Mouse (Mus musculus): ENCODE data around the gene Gstcd. TPM values are rescaled to one million over a fixed set of nuclear protein-coding genes. Genes with fewer than 3 reads are reported as not detected.
A peak's percentile ranks its signal among the peaks of the same experiment; 100 is the strongest.

Gstcd gene
- polyA plus RNA-seq, 1 experiment: 2.2 TPM

GRCm38 (mm10) chr3:132950529-132950880 lies 141.3 kb downstream of the Gstcd start:
- 18% methylated on average over 7 of the region's 7 CpGs for WGBS
- H3K27ac ChIP-seq (ENCODE audit: insufficient read depth, low read depth, low read length): no peak overlapping the region

GRCm38 (mm10) chr3:132949791-132950528 lies 141.9 kb downstream of the Gstcd start, which contains the start of gene Npnt:
Gene Npnt, minus strand, starts transcription at chr3:132950291.
- Histone ChIP-seq H3K27ac (ENCODE audit: insufficient read depth, low read depth, low read length) (no peak within 1 kb of the TSS), H3K4me1 (ENCODE audit: control insufficient read depth, insufficient read depth, insufficient read length, low read length) (peaks cover 6% of the 10 kb centered on the region), H3K36me3 (ENCODE audit: control insufficient read depth, insufficient read depth, low read length) (no peaks in the 10 kb centered on the region), H3K4me3 (ENCODE audit: low read depth, low read length) (peak within 1 kb of the TSS; percentile 58), H3K27me3 (ENCODE audit: control insufficient read depth, insufficient read depth, low read length) (peaks cover 17% of the 10 kb centered on the region; the same call in 1 of the 2 replicates)
- under 1% methylated on average over 78 of the region's 82 CpGs for WGBS
- no peak for TF ChIP-seq CTCF (IDR thresholded peaks at IDR 0.05; ENCODE audit: extremely low read depth, insufficient read length, insufficient replicate concordance, low read depth, low read length)
- no peak for TF ChIP-seq POLR2A (IDR thresholded peaks at IDR 0.05; ENCODE audit: low read depth, low read length)

More at GRCm38 (mm10) chr3:132950529-132950880, 141.3 kb downstream of the Gstcd start:
- H3K27me3 ChIP-seq (ENCODE audit: control insufficient read depth, insufficient read depth, low read length): peaks cover 17% of the 10 kb centered on the region; the same call in 1 of the 2 replicates
- H3K36me3 ChIP-seq (ENCODE audit: control insufficient read depth, insufficient read depth, low read length): no peaks in the 10 kb centered on the region
- peak overlapping the region; percentile 58 for H3K4me3 ChIP-seq (ENCODE audit: low read depth, low read length)
- H3K4me1 ChIP-seq (ENCODE audit: control insufficient read depth, insufficient read depth, insufficient read length, low read length): peaks cover 6% of the 10 kb centered on the region
- no peak for TF ChIP-seq POLR2A (IDR thresholded peaks at IDR 0.05; ENCODE audit: low read depth, low read length)
- TF ChIP-seq CTCF (IDR thresholded peaks at IDR 0.05; ENCODE audit: extremely low read depth, insufficient read length, insufficient replicate concordance, low read depth, low read length): no peak

GRCm38 (mm10) chr3:132949380-132949790 lies 142.4 kb downstream of the Gstcd start:
- Histone ChIP-seq H3K27me3 (ENCODE audit: control insufficient read depth, insufficient read depth, low read length) (peaks cover 17% of the 10 kb centered on the region; the same call in 1 of the 2 replicates), H3K4me1 (ENCODE audit: control insufficient read depth, insufficient read depth, insufficient read length, low read length) (peaks cover 6% of the 10 kb centered on the region), H3K4me3 (ENCODE audit: low read depth, low read length) (peak overlapping the region; percentile 58), H3K27ac (ENCODE audit: insufficient read depth, low read depth, low read length) (no peak overlapping the region), H3K36me3 (ENCODE audit: control insufficient read depth, insufficient read depth, low read length) (no peaks in the 10 kb centered on the region)
- WGBS: under 1% methylated on average over 26 of the region's 26 CpGs
- TF ChIP-seq POLR2A (IDR thresholded peaks at IDR 0.05; ENCODE audit: low read depth, low read length) (no peak), CTCF (IDR thresholded peaks at IDR 0.05; ENCODE audit: extremely low read depth, insufficient read length, insufficient replicate concordance, low read depth, low read length) (no peak)

GRCm38 (mm10) chr3:132948298-132948795 lies 143.5 kb downstream of the Gstcd start:
- TF ChIP-seq POLR2A (IDR thresholded peaks at IDR 0.05; ENCODE audit: low read depth, low read length): no peak
- TF ChIP-seq CTCF (IDR thresholded peaks at IDR 0.05; ENCODE audit: extremely low read depth, insufficient read length, insufficient replicate concordance, low read depth, low read length): no peak
- H3K36me3 ChIP-seq (ENCODE audit: control insufficient read depth, insufficient read depth, low read length): no peaks in the 10 kb centered on the region
- peaks cover 6% of the 10 kb centered on the region for H3K4me1 ChIP-seq (ENCODE audit: control insufficient read depth, insufficient read depth, insufficient read length, low read length)
- H3K27me3 ChIP-seq (ENCODE audit: control insufficient read depth, insufficient read depth, low read length): peaks cover 17% of the 10 kb centered on the region; the same call in 1 of the 2 replicates
- H3K4me3 ChIP-seq (ENCODE audit: low read depth, low read length): no peak overlapping the region
- WGBS: 57% methylated on average over 7 of the region's 7 CpGs
- no peak overlapping the region for H3K27ac ChIP-seq (ENCODE audit: insufficient read depth, low read depth, low read length)

GRCm38 (mm10) chr3:132946086-132946485 lies 145.7 kb downstream of the Gstcd start:
- 67% methylated on average over 5 of the region's 5 CpGs for WGBS
- Histone ChIP-seq H3K4me1 (ENCODE audit: control insufficient read depth, insufficient read depth, insufficient read length, low read length) (peaks cover 6% of the 10 kb centered on the region), H3K27ac (ENCODE audit: insufficient read depth, low read depth, low read length) (no peak overlapping the region), H3K4me3 (ENCODE audit: low read depth, low read length) (no peak overlapping the region), H3K36me3 (ENCODE audit: control insufficient read depth, insufficient read depth, low read length) (no peaks in the 10 kb centered on the region), H3K27me3 (ENCODE audit: control insufficient read depth, insufficient read depth, low read length) (peaks cover 17% of the 10 kb centered on the region; the same call in 1 of the 2 replicates)
- TF ChIP-seq CTCF (IDR thresholded peaks at IDR 0.05; ENCODE audit: extremely low read depth, insufficient read length, insufficient replicate concordance, low read depth, low read length) (no peak), POLR2A (IDR thresholded peaks at IDR 0.05; ENCODE audit: low read depth, low read length) (no peak)

GRCm38 (mm10) chr3:132945669-132946068 lies 146.2 kb downstream of the Gstcd start:
- 42% methylated on average over 7 of the region's 7 CpGs for WGBS

GRCm38 (mm10) chr3:132944609-132945008 lies 147.2 kb downstream of the Gstcd start:
- H3K36me3 ChIP-seq (ENCODE audit: control insufficient read depth, insufficient read depth, low read length): no peaks in the 10 kb centered on the region
- WGBS: 85% methylated on average over 3 of the region's 3 CpGs
- no peak overlapping the region for H3K27ac ChIP-seq (ENCODE audit: insufficient read depth, low read depth, low read length)
- H3K4me3 ChIP-seq (ENCODE audit: low read depth, low read length): no peak overlapping the region
- no peak for TF ChIP-seq CTCF (IDR thresholded peaks at IDR 0.05; ENCODE audit: extremely low read depth, insufficient read length, insufficient replicate concordance, low read depth, low read length)
- no peak for TF ChIP-seq POLR2A (IDR thresholded peaks at IDR 0.05; ENCODE audit: low read depth, low read length)
- peaks cover 5% of the 10 kb centered on the region for H3K4me1 ChIP-seq (ENCODE audit: control insufficient read depth, insufficient read depth, insufficient read length, low read length)
- 0 out of 2 replicates have a peak, but pooled peaks cover 5% of the 10 kb centered on the region for H3K27me3 ChIP-seq (ENCODE audit: control insufficient read depth, insufficient read depth, low read length)

More at GRCm38 (mm10) chr3:132945669-132946068, 146.2 kb downstream of the Gstcd start:
- TF ChIP-seq POLR2A (IDR thresholded peaks at IDR 0.05; ENCODE audit: low read depth, low read length) (no peak), CTCF (IDR thresholded peaks at IDR 0.05; ENCODE audit: extremely low read depth, insufficient read length, insufficient replicate concordance, low read depth, low read length) (no peak)
- Histone ChIP-seq H3K36me3 (ENCODE audit: control insufficient read depth, insufficient read depth, low read length) (no peaks in the 10 kb centered on the region), H3K27me3 (ENCODE audit: control insufficient read depth, insufficient read depth, low read length) (peaks cover 13% of the 10 kb centered on the region; the same call in 1 of the 2 replicates), H3K4me3 (ENCODE audit: low read depth, low read length) (no peak overlapping the region), H3K27ac (ENCODE audit: insufficient read depth, low read depth, low read length) (no peak overlapping the region), H3K4me1 (ENCODE audit: control insufficient read depth, insufficient read depth, insufficient read length, low read length) (peaks cover 6% of the 10 kb centered on the region)

Measured in small intestine, adult 2 months (tissue).